Mouse (Mus musculus): Measurements from ENCODE around the gene Cldn34c2.
"Not testable (repeated sequence)": the region's sequence is repeated elsewhere in the genome, so short reads cannot be mapped to it uniquely, and the experiment has no call there.

DNA sequence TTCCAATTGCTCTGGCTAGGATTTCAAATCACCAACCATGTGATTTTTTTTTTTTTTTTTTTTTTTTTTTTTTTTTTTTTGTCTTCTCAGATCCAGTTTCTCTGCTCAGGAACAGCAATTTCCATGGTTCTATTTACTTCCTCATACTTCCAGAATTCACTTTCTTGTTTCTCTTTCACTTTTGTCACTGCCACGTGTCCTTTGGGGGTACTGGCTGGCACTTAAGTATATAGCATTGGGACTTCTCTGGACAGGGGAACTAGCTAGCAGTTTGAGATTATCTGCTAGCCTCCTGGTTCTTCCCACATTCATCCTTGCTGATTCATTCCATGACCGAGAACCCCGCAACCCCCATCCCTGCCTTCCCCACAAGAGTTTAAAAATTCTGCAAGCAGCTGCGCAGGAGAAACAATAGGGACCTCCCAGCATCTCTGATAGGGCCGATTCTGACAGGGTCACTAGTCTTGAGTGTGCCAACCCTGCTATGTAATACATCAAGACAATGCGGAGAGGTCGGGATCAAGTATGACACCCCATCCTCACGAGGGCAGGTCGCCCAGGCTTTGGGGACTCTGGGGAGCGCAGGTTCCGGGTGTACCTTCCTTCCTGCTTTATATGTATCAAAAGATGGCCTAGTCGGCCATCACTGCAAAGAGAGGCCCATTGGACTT is 30.8 kb downstream of the Cldn34c2 start:
- not testable (repeated sequence) for TF ChIP-seq FLI1 (IDR thresholded peaks at IDR 0.05; ENCODE audit: low read length); GATA1 (IDR thresholded peaks at IDR 0.05; ENCODE audit: borderline replicate concordance, low read length)

All from megakaryocyte, embryonic 14.5 days (primary cell).